Mouse (Mus musculus): ENCODE results near the gene Evi5l. TPM values are rescaled to one million over a fixed set of nuclear protein-coding genes. Genes with fewer than 3 reads are reported as not detected.
"Not testable (repeated sequence)": the region's sequence is repeated elsewhere in the genome, so short reads cannot be mapped to it uniquely, and the experiment has no call there.

Evi5l gene
- polyA plus RNA-seq, 1 experiment from 2014 or later = 34.0 TPM

DNA sequence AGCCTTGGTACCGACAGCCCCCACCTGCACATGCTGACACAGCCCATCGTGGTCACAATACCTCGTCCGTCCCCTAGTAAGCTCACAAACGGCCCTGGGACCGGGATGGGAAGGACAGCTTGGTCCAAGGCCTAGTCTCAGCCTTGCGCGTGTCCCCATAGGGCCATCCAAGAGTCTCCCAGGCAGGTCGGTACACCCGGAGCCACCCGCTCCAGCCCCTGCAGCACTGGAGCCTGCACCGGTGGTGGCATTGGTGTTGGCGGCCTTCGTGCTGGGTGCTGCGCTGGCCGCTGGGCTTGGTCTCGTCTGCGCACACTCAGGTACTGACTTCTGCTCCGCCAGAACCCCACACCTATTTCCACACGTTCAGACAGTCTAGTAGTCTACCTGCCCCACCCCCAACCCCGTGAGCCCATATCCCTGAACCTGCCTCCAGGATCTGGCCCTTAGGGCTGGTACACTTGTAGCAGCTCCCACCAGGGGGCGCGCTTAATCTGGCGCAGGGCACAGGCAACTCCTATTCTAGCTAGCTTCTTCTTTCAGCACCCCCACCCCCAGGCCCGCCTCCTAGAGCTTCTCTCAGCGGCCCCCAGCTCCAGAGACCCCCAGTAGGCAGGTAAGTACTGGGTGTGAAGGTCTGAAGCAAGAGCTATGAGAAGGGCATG lies 84.1 kb downstream of the Evi5l start:
- H3K4me3 ChIP-seq = no peak overlapping the region
- WGBS = 37% methylated on average over 26 of the region's 26 CpGs
- H3K9ac ChIP-seq = no peak overlapping the region
- H3K36me3 ChIP-seq = peaks cover 53% of the 10 kb centered on the region
- ATAC-seq (ENCODE audit: low FRiP score, low read depth) = peak; percentile 2; the same call in 1 of the 2 replicates
- no peaks in the 10 kb centered on the region for H3K27me3 ChIP-seq
- H3K4me1 ChIP-seq = peaks cover 40% of the 10 kb centered on the region
- no peak overlapping the region for H3K4me2 ChIP-seq (replicated peaks)
- no peak overlapping the region for H3K27ac ChIP-seq
- H3K9me3 ChIP-seq = no peaks in the 10 kb centered on the region

DNA sequence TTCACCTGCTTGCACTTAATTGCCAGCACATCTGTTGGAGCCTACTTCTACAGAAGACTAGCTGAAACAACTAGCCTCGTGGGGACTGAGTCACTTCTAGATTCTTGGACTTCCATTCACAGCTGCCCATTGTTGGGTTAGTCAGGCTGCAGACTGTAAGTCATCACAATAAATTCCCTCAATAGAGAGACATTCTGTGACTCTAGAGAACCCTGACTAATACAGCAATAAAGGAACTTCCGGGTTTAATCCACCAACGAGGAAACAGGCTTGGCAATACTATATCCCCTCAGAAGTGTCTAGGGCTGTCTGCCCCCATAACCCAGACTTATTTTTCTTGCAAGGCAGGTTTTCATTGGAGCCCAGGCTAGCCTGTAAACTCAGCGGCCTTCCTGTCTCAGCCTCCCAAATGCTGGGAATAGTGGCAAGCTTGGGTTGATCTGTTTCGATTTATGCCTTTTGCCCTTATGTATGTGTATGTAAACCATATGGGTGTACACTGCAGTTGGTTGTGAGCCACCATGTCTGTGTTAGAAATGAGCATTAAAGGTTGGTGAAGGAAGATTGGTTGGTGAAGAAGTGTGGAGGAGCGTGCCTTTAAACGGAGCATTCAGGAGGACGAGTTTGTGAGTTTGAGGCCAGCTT lies 85.9 kb downstream of the Evi5l start:
- Histone ChIP-seq H3K9ac (peak overlapping the region; percentile 88), H3K4me2 (replicated peaks) (peak overlapping the region; percentile 83), H3K27me3 (no peaks in the 10 kb centered on the region), H3K36me3 (peaks cover 52% of the 10 kb centered on the region), H3K27ac (0 out of 2 replicates have a peak overlapping the region, but pooled peaks have one; percentile 91), H3K9me3 (no peaks in the 10 kb centered on the region), H3K4me1 (peaks cover 47% of the 10 kb centered on the region), H3K4me3 (peak overlapping the region; percentile 79)
- ATAC-seq (ENCODE audit: low FRiP score, low read depth) = no peak
- 43% methylated on average over 8 of the region's 8 CpGs for WGBS

DNA sequence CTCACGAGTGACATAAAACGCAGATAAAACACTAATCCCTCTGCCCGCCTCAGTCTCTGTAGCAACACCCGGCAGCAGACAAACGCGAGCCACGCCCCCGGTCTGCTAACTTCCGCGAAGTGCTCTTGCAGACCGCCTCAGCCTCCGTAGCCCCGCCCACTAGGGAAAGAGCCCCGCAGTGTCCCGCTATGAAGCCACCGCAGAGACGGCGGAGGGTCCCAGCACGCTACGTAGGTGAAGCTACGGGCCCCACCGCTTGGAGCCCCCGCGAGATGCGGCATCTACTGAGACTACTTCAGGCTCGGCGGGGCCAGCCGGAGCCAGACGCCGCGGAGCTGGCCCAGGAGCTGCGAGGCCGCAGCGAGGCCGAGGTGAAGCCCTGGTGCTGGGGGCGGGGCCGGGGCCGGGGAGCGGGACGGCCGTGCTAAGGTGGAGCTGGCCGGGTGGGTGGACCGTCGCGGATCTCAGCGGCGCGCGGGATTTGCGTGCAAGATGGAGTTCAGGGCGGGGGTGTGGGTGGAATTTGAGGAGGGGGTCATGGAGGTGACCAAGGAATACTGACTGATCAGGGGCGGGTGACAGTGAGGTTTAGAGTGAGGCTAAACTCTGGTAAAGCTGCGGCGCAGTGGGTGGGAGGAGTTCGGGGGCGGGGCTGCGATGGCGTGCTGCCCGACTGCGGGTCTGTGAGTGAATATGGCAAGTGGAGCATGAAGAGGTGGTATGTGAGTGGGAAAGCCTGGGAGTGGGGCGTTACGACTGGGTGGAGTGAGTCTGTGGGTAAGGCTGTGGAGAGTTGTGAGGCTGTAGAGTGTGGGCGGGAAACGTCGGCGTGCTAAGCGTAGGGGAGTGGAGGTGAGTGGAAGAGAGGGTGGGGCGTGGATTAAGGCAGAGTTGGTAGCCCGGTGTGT lies 86.8 kb downstream of the Evi5l start, which contains the start of gene Snapc2:
Gene Snapc2, plus strand, starts transcription at position 147 of the 908 bp plus-strand sequence.
- peaks cover 43% of the 10 kb centered on the region for H3K36me3 ChIP-seq
- peaks cover 55% of the 10 kb centered on the region for H3K4me1 ChIP-seq
- peak; percentile 90 for ATAC-seq (ENCODE audit: low FRiP score, low read depth)
- H3K4me2 ChIP-seq (replicated peaks) = peak within 1 kb of the TSS; percentile 83
- H3K27me3 ChIP-seq = no peaks in the 10 kb centered on the region
- WGBS = under 1% methylated on average over 69 of the region's 69 CpGs
- no peaks in the 10 kb centered on the region for H3K9me3 ChIP-seq
- peak within 1 kb of the TSS; percentile 79 for H3K4me3 ChIP-seq
- H3K9ac ChIP-seq = peak within 1 kb of the TSS; percentile 88
- H3K27ac ChIP-seq = peak within 1 kb of the TSS; percentile 91

DNA sequence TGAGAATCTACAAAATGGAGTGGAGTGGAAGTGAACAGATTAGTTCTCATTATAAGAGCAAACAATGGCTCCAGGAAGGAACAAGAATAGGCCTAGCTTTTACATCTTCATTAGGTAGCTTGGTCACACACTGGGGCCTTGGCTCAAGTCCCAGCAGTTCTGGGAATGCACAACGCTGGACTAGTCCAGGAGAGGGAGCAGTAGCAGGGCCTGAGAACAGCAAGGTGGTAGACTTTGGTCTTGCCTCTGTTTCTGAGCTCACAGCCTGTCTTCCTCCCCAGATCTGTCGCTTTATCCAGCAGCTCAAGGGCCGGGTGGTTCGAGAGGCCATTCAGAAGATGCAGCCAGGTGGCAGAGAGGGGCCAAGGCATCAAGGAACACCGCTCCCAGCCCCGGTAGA lies 87.6 kb downstream of the Evi5l start:
- peak overlapping the region; percentile 83 for H3K4me2 ChIP-seq (replicated peaks)
- no peak for ATAC-seq (ENCODE audit: low FRiP score, low read depth)
- H3K9me3 ChIP-seq = no peaks in the 10 kb centered on the region
- H3K4me1 ChIP-seq = peaks cover 48% of the 10 kb centered on the region
- H3K36me3 ChIP-seq = peaks cover 40% of the 10 kb centered on the region
- H3K27ac ChIP-seq = peak overlapping the region; percentile 91; the same call in 1 of the 2 replicates
- H3K9ac ChIP-seq = peak overlapping the region; percentile 88; the same call in 1 of the 2 replicates
- WGBS = 74% methylated on average over 6 of the region's 6 CpGs
- no peaks in the 10 kb centered on the region for H3K27me3 ChIP-seq
- peak overlapping the region; percentile 79 for H3K4me3 ChIP-seq

DNA sequence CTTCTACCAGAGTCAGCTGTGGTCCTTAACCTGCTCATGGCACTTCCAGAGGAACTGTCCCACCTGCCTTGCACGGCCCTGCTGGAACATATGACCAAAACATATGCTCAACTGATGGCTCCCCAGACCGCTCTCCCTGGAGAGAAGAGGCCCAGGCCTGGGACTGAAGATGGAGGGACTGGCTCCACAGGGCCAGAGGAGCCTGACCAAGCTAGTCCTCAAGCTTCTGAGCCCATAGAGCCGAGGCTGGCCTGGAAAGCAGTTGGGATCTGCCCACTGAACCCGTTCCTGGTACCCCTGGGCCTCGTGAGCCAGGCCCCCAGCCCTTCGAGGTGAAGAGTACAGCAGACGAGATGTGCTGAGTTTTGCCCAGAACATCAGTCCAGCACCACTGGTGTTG lies 89.1 kb downstream of the Evi5l start:
- not testable (repeated sequence) for H3K4me2 ChIP-seq (replicated peaks); H3K4me3 ChIP-seq; H3K9ac ChIP-seq; ATAC-seq (ENCODE audit: low FRiP score, low read depth); H3K9me3 ChIP-seq; H3K27ac ChIP-seq; H3K27me3 ChIP-seq
- WGBS = 84% methylated on average over 7 of the region's 7 CpGs
- H3K4me1 ChIP-seq = peaks cover 46% of the 10 kb centered on the region
- peaks cover 38% of the 10 kb centered on the region for H3K36me3 ChIP-seq

DNA sequence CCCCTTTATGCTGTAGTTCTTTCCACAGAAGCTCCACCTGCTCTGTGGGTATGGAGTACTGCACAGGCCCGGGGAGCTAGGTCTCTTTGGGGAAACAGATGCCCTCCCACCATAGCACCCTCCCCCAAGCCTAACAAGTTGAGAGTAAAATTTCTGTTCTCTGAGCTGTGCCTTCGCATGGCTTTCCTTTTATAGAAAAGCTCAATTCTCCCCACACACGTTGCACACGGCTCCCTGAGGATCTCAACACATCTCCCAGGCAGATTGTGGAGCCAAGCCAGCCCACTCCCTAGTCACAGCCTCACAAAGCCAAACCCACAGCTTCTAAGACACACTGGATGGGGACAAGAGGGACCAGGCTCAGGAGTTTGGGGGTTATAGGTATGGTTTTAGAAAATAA lies 90.5 kb downstream of the Evi5l start:
- no peak for ATAC-seq (ENCODE audit: low FRiP score, low read depth)
- Histone ChIP-seq H3K9ac (0 out of 2 replicates have a peak overlapping the region, but pooled peaks have one; percentile 88), H3K4me2 (replicated peaks) (peak overlapping the region; percentile 83)

DNA sequence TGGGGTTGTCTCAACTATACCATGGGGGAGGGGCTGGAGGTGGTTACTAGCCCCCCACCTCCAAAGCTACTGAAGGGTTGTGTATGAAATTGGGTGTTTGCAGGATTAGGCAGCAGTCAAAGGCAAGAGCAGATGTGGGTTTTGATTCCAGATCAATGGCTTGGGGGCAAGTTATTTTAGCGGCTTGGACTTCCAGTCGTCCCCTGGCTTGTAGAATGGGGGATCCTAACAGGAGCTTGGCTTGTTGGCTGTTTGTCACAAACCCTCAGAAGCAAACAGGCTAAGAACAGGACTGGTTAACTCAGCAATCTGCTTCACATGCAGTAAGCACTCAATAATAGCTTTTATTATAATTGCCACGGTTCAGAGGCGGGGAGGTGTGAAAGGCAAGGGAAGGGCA lies 91.0 kb downstream of the Evi5l start:
- no peaks in the 10 kb centered on the region for H3K9me3 ChIP-seq
- no peaks in the 10 kb centered on the region for H3K27me3 ChIP-seq
- no peak overlapping the region for H3K4me3 ChIP-seq
- H3K9ac ChIP-seq = peak overlapping the region; percentile 88; the same call in 1 of the 2 replicates
- 70% methylated on average over 4 of the region's 4 CpGs for WGBS
- no peak overlapping the region for H3K27ac ChIP-seq
- ATAC-seq (ENCODE audit: low FRiP score, low read depth) = no peak
- H3K4me1 ChIP-seq = peaks cover 42% of the 10 kb centered on the region
- H3K4me2 ChIP-seq (replicated peaks) = peak overlapping the region; percentile 83
- H3K36me3 ChIP-seq = peaks cover 57% of the 10 kb centered on the region

More for the DNA sequence above, 90.5 kb downstream of the Evi5l start:
- no peak overlapping the region for H3K4me3 ChIP-seq
- peaks cover 52% of the 10 kb centered on the region for H3K36me3 ChIP-seq
- H3K27ac ChIP-seq = no peak overlapping the region
- H3K9me3 ChIP-seq = no peaks in the 10 kb centered on the region
- peaks cover 43% of the 10 kb centered on the region for H3K4me1 ChIP-seq
- WGBS = 56% methylated on average over 4 of the region's 4 CpGs
- H3K27me3 ChIP-seq = no peaks in the 10 kb centered on the region

DNA sequence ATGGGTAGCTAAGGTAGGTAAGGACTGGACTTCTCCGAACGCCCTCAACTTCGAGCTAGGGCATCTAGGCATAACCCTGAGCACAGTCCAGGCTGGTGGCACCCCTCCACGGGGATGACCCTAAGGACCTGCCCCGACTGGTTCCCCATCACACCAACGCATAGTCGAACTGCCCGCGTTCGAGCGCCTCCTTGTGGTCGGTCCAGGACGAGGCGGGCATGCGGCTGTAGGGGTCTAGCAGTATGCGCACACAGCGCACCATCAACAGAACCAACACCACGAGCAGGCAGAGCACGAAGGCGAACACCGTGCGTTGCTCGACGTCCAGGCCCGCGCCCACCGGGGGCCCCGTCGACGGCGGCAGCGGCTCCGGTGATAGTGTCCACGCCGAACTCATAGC lies 91.9 kb downstream of the Evi5l start:
- 1% methylated on average over 35 of the region's 35 CpGs for WGBS
- peak; percentile 50 for ATAC-seq (ENCODE audit: low FRiP score, low read depth)
- Histone ChIP-seq H3K4me2 (replicated peaks) (peak overlapping the region; percentile 83), H3K27me3 (no peaks in the 10 kb centered on the region), H3K27ac (peak overlapping the region; percentile 72), H3K4me3 (peak overlapping the region; percentile 86), H3K36me3 (peaks cover 66% of the 10 kb centered on the region), H3K4me1 (peaks cover 39% of the 10 kb centered on the region), H3K9ac (peak overlapping the region; percentile 88), H3K9me3 (no peaks in the 10 kb centered on the region)

DNA sequence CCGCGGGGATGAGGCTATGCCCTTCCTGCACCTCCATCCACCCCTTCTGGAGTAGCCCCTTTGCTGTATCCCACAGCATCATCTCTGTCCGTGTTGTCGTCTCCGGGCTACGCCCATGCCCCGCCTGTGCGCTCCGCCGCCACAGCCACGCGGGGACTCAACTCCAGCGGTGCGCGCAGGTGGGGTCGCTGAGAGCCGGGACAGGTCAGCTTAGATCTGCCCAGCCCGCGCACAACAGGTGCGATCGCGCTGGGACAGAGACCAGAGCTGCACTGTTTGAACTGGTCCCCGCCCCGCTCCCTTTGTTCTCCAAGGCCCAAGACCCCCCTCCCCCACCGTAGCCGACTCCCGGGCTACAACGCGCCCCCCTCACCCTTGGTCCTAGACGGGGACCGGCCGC lies 92.3 kb downstream of the Evi5l start:
- ATAC-seq (ENCODE audit: low FRiP score, low read depth) = peak; percentile 79
- Histone ChIP-seq H3K4me3 (peak overlapping the region; percentile 86), H3K9me3 (no peaks in the 10 kb centered on the region), H3K9ac (peak overlapping the region; percentile 88), H3K27me3 (no peaks in the 10 kb centered on the region), H3K36me3 (peaks cover 70% of the 10 kb centered on the region), H3K4me2 (replicated peaks) (peak overlapping the region; percentile 83), H3K27ac (peak overlapping the region; percentile 72), H3K4me1 (peaks cover 37% of the 10 kb centered on the region)
- under 1% methylated on average over 32 of the region's 32 CpGs for WGBS

DNA sequence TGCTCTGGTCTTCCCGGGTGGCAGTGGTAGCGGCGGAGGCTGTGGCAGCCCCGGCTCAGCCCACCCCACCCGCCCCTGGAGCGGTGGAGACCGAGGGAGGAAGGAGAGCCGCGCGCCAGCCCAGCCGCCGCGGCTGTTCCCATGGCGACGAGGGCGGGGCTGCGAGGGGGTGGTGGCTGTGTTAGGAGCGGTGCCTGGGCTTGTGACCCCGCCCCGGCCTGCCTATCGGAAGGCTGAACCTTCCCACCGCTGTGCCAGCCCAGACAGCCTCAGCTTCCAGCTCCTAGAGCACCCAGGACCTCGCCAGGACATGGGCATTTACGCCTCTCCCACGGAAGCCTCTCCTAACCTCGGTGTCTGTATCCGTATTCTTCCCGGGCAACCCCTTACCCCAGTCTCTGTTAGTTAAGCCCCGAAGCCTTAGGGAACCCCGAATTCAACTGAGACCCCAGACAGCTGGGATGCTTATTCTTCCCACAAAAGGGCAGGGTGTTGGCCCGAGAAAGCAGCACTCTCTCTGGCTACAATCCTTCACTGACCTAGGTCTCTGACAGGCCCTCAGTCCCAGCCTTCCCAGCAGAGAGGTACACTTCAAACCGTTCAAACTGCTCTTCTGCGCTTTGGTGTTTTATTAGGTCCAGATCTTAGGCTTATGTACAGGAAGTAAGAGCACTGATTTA lies 92.9 kb downstream of the Evi5l start, which contains the start of gene Ctxn1:
Gene Ctxn1, minus strand, starts transcription at position 150 of the 680 bp plus-strand sequence.
- Histone ChIP-seq H3K27me3 (no peaks in the 10 kb centered on the region), H3K4me2 (replicated peaks) (peak within 1 kb of the TSS; percentile 83), H3K4me3 (peak within 1 kb of the TSS; percentile 86), H3K4me1 (peaks cover 31% of the 10 kb centered on the region), H3K9me3 (no peaks in the 10 kb centered on the region), H3K9ac (peak within 1 kb of the TSS; percentile 88), H3K36me3 (peaks cover 74% of the 10 kb centered on the region), H3K27ac (peak within 1 kb of the TSS; percentile 76)
- ATAC-seq (ENCODE audit: low FRiP score, low read depth) = peak; percentile 94
- 3% methylated on average over 33 of the region's 33 CpGs for WGBS

DNA sequence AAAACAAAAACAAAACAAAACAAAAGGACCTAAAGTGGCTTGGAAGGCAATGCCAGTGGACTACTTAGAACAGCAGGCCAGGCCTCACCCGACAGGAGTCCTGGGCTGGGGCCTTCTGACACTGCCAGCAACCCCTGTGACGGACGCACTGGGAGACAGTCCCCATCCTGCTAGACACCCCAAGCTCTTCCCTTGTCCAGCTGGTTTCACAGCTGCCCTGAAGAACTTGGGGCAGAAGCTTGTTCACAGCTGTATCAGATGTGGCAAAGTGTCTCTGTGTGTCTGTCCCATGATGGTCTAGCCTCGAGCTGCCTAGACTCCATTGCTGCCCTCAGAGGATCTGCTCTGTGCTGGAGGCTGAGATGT lies 93.4 kb downstream of the Evi5l start:
- Histone ChIP-seq H3K9ac (peak overlapping the region; percentile 5), H3K27me3 (no peaks in the 10 kb centered on the region), H3K4me3 (no peak overlapping the region; the same call in 1 of the 2 replicates), H3K4me1 (peaks cover 27% of the 10 kb centered on the region), H3K27ac (peak overlapping the region; percentile 76; the same call in 1 of the 2 replicates), H3K36me3 (peaks cover 74% of the 10 kb centered on the region), H3K9me3 (no peaks in the 10 kb centered on the region), H3K4me2 (replicated peaks) (no peak overlapping the region)
- no peak for ATAC-seq (ENCODE audit: low FRiP score, low read depth)
- 82% methylated on average over 4 of the region's 4 CpGs for WGBS

All from limb, embryonic 13.5 days (tissue).